22 mouse cellular contexts compared by ENCODE assay signal in genomic region chr12:83939332-83939731, GRCm38 (mm10). TPM values are rescaled to one million over a fixed set of nuclear protein-coding genes. Genes with fewer than 3 reads are reported as not detected.
"Had no signal": no experiment of that assay in that cellular context is flagged by ENCODE, and none has a peak within 500 bp of the region (broad histone marks: within the 10 kb centered on the region; RNA-seq: fewer than 3 reads in every experiment).

No protein-coding gene starts in this region.

- H3K4me2 ChIP-seq: liver, embryonic 13.5 days; liver, embryonic 15.5 days; lung, embryonic 14.5 days; midbrain, embryonic 12.5 days; midbrain, embryonic 15.5 days; neural tube, embryonic 12.5 days had no signal

- H3K27me3 ChIP-seq: liver, embryonic 13.5 days; liver, embryonic 15.5 days; megakaryocyte, embryonic 14.5 days; midbrain, embryonic 12.5 days; midbrain, embryonic 15.5 days; neural tube, embryonic 12.5 days had no signal

- H3K4me3 ChIP-seq: liver, embryonic 13.5 days; liver, embryonic 15.5 days; megakaryocyte, embryonic 14.5 days; midbrain, embryonic 12.5 days; midbrain, embryonic 15.5 days; neural tube, embryonic 12.5 days had no signal

- H3K9ac ChIP-seq: liver, embryonic 13.5 days; liver, embryonic 15.5 days; lung, embryonic 14.5 days; midbrain, embryonic 12.5 days; midbrain, embryonic 15.5 days; neural tube, embryonic 12.5 days had no signal

- H3K9me3 ChIP-seq: liver, embryonic 13.5 days; liver, embryonic 15.5 days; midbrain, embryonic 15.5 days; neural tube, embryonic 12.5 days had no signal

- H3K36me3 ChIP-seq: liver, embryonic 13.5 days; liver, embryonic 15.5 days; midbrain, embryonic 12.5 days; midbrain, embryonic 15.5 days; neural tube, embryonic 12.5 days had no signal

- H3K4me1 ChIP-seq: midbrain, embryonic 12.5 days; midbrain, embryonic 15.5 days; neural tube, embryonic 12.5 days had no signal

- ATAC-seq: midbrain, embryonic 15.5 days had no signal

- DNase-seq: liver, embryonic 13.5 days; lung, embryonic 14.5 days; lung, postnatal 14 days; retina, postnatal 1 day; right cerebral cortex, adult 18-20 months; right cerebral cortex, postnatal 25 days; right cerebral cortex, postnatal 4 days; spleen, adult 18-20 months; thymus, adult 18-20 months; thymus, postnatal 14 days; thymus, postnatal 36 days had no signal

- H3K27ac ChIP-seq: liver, embryonic 13.5 days; liver, embryonic 15.5 days; midbrain, embryonic 12.5 days; midbrain, embryonic 15.5 days; neural tube, embryonic 12.5 days had no signal

RNA-seq across cellular contexts. Expression of gene Heatr4, which starts 45.3 kb away (rescaled TPM):
- total RNA-seq: monocyte, adult 5-6 weeks; neutrophil, adult 5-6 weeks had no signal
- polyA plus RNA-seq: liver, embryonic 13.5 days; liver, embryonic 15.5 days; lung, embryonic 14.5 days; lung, embryonic 16.5 days; midbrain, embryonic 12.5 days; midbrain, postnatal 0 days; neural tube, embryonic 12.5 days; neural tube, embryonic 14.5 days; small intestine, adult 2 months had no signal
